Mouse (Mus musculus) cerebellum, adult 9-10 months (tissue): ENCODE data around the gene Olfr930.

Experiments
- DNase-seq: peaks from one replicate; pipeline ENCODE4 v3.0.0; 2022

Gene Olfr930

DNA sequence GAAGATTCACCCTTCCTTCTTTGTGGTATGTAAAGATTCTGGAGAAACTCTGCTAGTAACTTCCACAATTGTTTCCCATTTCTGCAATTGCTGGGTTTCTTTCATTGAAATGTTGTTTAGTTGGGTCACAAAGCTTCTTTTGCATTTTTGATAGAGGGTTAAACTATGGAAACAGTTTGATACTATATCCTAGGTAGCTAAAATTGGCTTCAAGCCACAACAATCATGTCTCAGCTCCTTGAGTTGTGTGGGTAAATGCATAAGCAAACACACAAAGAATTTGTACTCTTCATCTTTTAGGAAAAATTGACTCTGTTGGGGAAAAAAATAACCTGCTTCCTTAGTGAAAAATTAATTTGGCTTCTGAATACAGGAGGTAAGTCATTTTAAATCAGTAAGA lies at the start of gene Olfr930:
Gene Olfr930 (plus strand): TSS at position 301 of the 400 bp plus-strand sequence.
- no peak for DNase-seq

DNA sequence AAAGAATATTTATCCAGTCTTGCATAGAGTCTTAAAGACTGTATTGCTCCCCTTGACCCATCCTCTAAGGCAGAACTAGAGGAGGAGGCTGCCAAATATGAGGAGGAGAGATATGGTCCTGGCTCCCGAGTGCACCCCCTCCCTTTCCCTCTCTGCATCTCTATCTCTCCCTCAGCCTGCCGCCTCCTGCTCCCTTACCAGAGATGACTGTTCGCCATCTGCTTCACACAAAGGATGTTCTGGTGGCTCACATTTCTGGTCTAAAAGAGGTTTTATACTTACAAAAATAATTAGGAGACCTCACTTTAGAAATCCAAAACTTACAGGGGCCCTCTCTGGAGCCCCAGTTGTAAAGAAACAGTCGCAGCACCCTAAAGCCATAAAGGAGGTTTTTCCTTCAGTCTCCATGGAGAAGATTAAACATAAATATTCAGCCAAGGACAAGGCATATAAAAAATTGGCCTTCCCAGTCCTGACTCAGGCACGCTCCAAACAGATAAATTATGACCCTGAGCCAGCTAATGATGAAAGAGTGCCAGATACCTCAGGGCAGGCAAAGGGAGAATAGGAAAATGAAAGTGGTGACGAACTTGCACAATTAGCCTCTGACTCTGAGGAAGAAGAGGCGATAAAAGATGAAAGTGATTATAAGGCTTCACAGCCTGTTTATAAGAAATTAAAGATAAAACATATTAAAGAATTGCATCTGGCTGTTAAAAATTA lies 24.0 kb downstream of the Olfr930 start:
- DNase-seq = no peak

DNA sequence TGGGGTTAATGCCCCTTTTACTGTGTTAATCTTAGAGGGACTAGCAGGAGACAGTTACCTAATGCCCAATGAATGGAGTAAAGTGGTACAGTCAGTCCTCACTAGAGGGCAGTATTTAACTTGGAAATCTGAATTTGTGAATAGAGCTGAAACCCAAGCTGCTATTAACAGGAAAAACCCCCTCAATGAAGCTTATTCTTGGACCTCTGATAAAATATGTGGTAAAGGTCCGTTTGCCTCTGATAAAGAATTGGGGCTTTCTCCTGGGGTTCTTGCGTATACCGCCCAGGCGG lies 24.5 kb downstream of the Olfr930 start:
- no peak for DNase-seq

DNA sequence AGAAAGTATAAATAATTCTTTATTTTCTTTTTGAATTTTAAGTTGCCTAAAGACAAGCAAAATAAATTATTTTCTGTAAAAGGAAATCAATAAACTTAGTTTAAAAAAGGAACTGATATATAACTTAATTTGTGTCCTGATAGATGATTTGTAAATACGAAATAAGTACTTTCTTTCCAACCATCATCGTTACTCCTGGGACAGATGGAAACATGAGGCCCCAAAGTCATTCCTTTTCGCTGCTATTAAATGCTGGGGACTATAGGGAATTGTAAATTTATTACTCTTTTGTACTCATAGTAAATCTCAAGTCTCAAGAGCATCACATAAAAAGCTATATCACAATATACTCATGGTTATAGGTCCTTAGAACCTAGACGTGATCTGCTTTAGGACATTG lies 42.4 kb downstream of the Olfr930 start, which contains the start of gene Olfr933:
Gene Olfr933 (plus strand): TSS at position 301 of the 400 bp plus-strand sequence.
- DNase-seq = no peak
